Mouse (Mus musculus): ENCODE results near the gene Plxnb1.

Plxnb1 gene

GRCm38 (mm10) chr9:109095137-109095982 lies at the start of gene Plxnb1:
Gene Plxnb1, plus strand, starts transcription at chr9:109095389.
- DNase-seq (ENCODE audit: low read depth), result peak; percentile 59

- peak; percentile 66 for DNase-seq (ENCODE audit: low read depth)
Measured at GRCm38 (mm10) chr9:109046306-109046705, 48.9 kb upstream of the Plxnb1 start.

- no peak for DNase-seq (ENCODE audit: low read depth)
Measured at GRCm38 (mm10) chr9:109049316-109049715, 45.9 kb upstream of the Plxnb1 start.

GRCm38 (mm10) chr9:109049996-109050673 lies 45.1 kb upstream of the Plxnb1 start:
- DNase-seq (ENCODE audit: low read depth), result no peak

- no peak for DNase-seq (ENCODE audit: low read depth)
Measured at GRCm38 (mm10) chr9:109050674-109050997, 44.6 kb upstream of the Plxnb1 start.

- DNase-seq (ENCODE audit: low read depth), result no peak
Measured at GRCm38 (mm10) chr9:109051011-109051501, 44.1 kb upstream of the Plxnb1 start.

- DNase-seq (ENCODE audit: low read depth), result no peak
Measured at GRCm38 (mm10) chr9:109051651-109052489, 43.3 kb upstream of the Plxnb1 start.

- DNase-seq (ENCODE audit: low read depth), result no peak
Measured at GRCm38 (mm10) chr9:109052490-109053260, 42.5 kb upstream of the Plxnb1 start.

GRCm38 (mm10) chr9:109053366-109053765 lies 41.8 kb upstream of the Plxnb1 start:
- DNase-seq (ENCODE audit: low read depth), result no peak

- no peak for DNase-seq (ENCODE audit: low read depth)
Measured at GRCm38 (mm10) chr9:109053851-109054250, 41.3 kb upstream of the Plxnb1 start.

- peak; percentile 79 for DNase-seq (ENCODE audit: low read depth)
Measured at GRCm38 (mm10) chr9:109054712-109055111, 40.5 kb upstream of the Plxnb1 start.

- no peak for DNase-seq (ENCODE audit: low read depth)
Measured at GRCm38 (mm10) chr9:109055271-109056030, 39.7 kb upstream of the Plxnb1 start.

- no peak for DNase-seq (ENCODE audit: low read depth)
Measured at GRCm38 (mm10) chr9:109056081-109056690, 39.0 kb upstream of the Plxnb1 start.

GRCm38 (mm10) chr9:109056916-109057315 lies 38.3 kb upstream of the Plxnb1 start:
- DNase-seq (ENCODE audit: low read depth), result no peak

GRCm38 (mm10) chr9:109057543-109057942 lies 37.6 kb upstream of the Plxnb1 start:
- DNase-seq (ENCODE audit: low read depth), result no peak

GRCm38 (mm10) chr9:109058006-109058765 lies 37.0 kb upstream of the Plxnb1 start:
- no peak for DNase-seq (ENCODE audit: low read depth)

GRCm38 (mm10) chr9:109059136-109059903 lies 35.9 kb upstream of the Plxnb1 start, which contains the start of gene Trex1:
Gene Trex1, minus strand, starts transcription at chr9:109059734.
- DNase-seq (ENCODE audit: low read depth), result peak; percentile 93

GRCm38 (mm10) chr9:109060184-109060897 lies 34.8 kb upstream of the Plxnb1 start:
- DNase-seq (ENCODE audit: low read depth), result no peak
